Mouse (Mus musculus) limb, embryonic 14.5 days (tissue): Measurements from ENCODE around the gene Gm20388. TPM values are rescaled to one million over a fixed set of nuclear protein-coding genes. Genes with fewer than 3 reads are reported as not detected.

Source experiments
- ATAC-seq: fragments of 200-750 bp; cut with Nextera tagmentation; 2 replicates; pipeline ENCODE4 v1.8.0; 2017; ENCODE audit warnings: low read depth, moderate number of reproducible peaks, moderate TSS enrichment; ENCODE audit not compliant: low FRiP score
- DNase-seq: peaks from one replicate; pipeline ENCODE4 v3.0.0-alpha.2; 2015; ENCODE audit warnings: low spot score
- H3K27ac ChIP-seq: fragments of 300-500 bp; sonication (generic); replicated peaks from 2 replicates; pipeline ENCODE4 v1.5.1; 2014; ENCODE audit warnings: low read depth, mild to moderate bottlenecking, low read length, moderate library complexity, mixed read lengths
- H3K27me3 ChIP-seq: fragments of 300-500 bp; sonication (generic); 2 replicates; pipeline ENCODE4 v1.6.1; 2014; ENCODE audit warnings: low read length, mixed read lengths; ENCODE audit not compliant: control insufficient read depth, insufficient read depth
- H3K36me3 ChIP-seq: fragments of 300-500 bp; sonication (generic); 2 replicates; pipeline ENCODE4 v1.6.1; 2014; ENCODE audit warnings: mild to moderate bottlenecking, low read length, moderate library complexity, mixed read lengths; ENCODE audit not compliant: control insufficient read depth, insufficient read depth
- H3K4me1 ChIP-seq: fragments of 300-500 bp; sonication (generic); 2 replicates; pipeline ENCODE4 v1.6.1; 2014; ENCODE audit warnings: antibody characterized with exemption, low read length, mixed read lengths; ENCODE audit not compliant: control insufficient read depth, insufficient read depth
- H3K4me2 ChIP-seq: fragments of 300-500 bp; sonication (generic); replicated peaks from 2 replicates; pipeline ENCODE4 v1.6.1; 2014; ENCODE audit warnings: low read depth, mild to moderate bottlenecking, low read length, moderate library complexity; ENCODE audit not compliant: severe bottlenecking
- H3K4me3 ChIP-seq: fragments of 300-500 bp; sonication (generic); replicated peaks from 2 replicates; pipeline ENCODE4 v1.5.1; 2014; ENCODE audit warnings: low read length
- H3K9ac ChIP-seq: fragments of 300-500 bp; sonication (generic); 2 replicates; pipeline ENCODE4 v1.6.1; 2014; ENCODE audit warnings: mild to moderate bottlenecking, low read depth, low read length, moderate library complexity; ENCODE audit not compliant: severe bottlenecking
- H3K9me3 ChIP-seq: fragments of 300-500 bp; sonication (generic); 2 replicates; pipeline ENCODE4 v1.6.1; 2016; ENCODE audit warnings: low read length; ENCODE audit not compliant: control insufficient read depth
- POLR2A ChIP-seq: fragments of 200-500 bp; IDR thresholded peaks from 2 replicates; pipeline ENCODE4 v1.8.0; 2012; ENCODE audit warnings: inconsistent platforms, mild to moderate bottlenecking, moderate library complexity, borderline replicate concordance; ENCODE audit not compliant: insufficient read depth, insufficient read length; ENCODE audit errors: extremely low read depth
- WGBS: fragments of 180-500 bp; shearing (Covaris S2); extraction: QIAGEN DNeasy Blood & Tissue Kit; methylation state at CpG from one replicate; pipeline ENCODE4 v1.1.7; 2014; 5-methylcytosine and 5-hydroxymethylcytosine counted together
- polyA plus RNA-seq, 2 experiments: library from polyadenylated mRNA; depleted of rRNA in 1 of 2; stranded (reverse) in 1 of 2; unstranded in 1 of 2; fragments of >200 nt; fragmentation: Nextera tagmentation in 1 of 2; extraction: Ambion mirVana in 1 of 2; gene quantifications; 2 replicates each; pipeline versions ENCODE4 v1.2.1 to v1.2.3; 2012 to 2014

Gene Gm20388
- polyA plus RNA-seq, 2 experiments: 1.9 to 49.9 TPM

DNA sequence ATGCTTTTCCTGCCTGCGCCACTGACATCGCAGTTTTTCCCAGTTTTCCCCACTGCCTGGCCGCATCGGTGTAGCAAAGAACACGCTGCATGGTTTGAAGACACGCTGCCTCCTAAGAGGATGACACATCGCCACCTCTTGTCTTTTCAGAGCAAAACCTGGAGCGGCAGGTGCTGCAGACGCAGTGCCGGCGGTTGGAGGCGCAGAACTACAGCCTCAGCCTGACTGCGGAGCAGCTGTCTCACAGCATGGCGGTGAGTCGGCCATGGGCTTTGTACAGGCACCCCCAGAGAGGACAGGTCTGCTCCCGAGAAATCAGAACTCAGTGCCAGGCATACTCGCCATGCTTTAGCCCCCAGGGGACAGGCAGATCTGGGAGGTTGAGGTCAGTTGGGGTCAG, 667.2 kb downstream of the Gm20388 start:
- Histone ChIP-seq H3K4me3 (no peak overlapping the region), H3K4me2 (no peak overlapping the region), H3K9ac (no peak overlapping the region), H3K9me3 (no peaks in the 10 kb centered on the region), H3K4me1 (peaks cover 5% of the 10 kb centered on the region; the same call in 1 of the 2 replicates), H3K27ac (no peak overlapping the region), H3K27me3 (no peaks in the 10 kb centered on the region), H3K36me3 (peaks cover 94% of the 10 kb centered on the region)
- TF ChIP-seq POLR2A: no peak
- 92% methylated on average over 17 of the region's 17 CpGs for WGBS
- ATAC-seq: no peak
- DNase-seq: no peak

GRCm38 (mm10) chr8:120580336-120581000, 669.8 kb downstream of the Gm20388 start:
- Histone ChIP-seq H3K4me1 (no peaks in the 10 kb centered on the region), H3K27me3 (no peaks in the 10 kb centered on the region), H3K9ac (no peak overlapping the region), H3K4me3 (no peak overlapping the region), H3K9me3 (no peaks in the 10 kb centered on the region), H3K36me3 (peaks cover 76% of the 10 kb centered on the region), H3K27ac (no peak overlapping the region), H3K4me2 (no peak overlapping the region)
- TF ChIP-seq POLR2A: no peak
- DNase-seq (no peak), ATAC-seq (no peak)
- 92% methylated on average over 8 of the region's 8 CpGs for WGBS

DNA sequence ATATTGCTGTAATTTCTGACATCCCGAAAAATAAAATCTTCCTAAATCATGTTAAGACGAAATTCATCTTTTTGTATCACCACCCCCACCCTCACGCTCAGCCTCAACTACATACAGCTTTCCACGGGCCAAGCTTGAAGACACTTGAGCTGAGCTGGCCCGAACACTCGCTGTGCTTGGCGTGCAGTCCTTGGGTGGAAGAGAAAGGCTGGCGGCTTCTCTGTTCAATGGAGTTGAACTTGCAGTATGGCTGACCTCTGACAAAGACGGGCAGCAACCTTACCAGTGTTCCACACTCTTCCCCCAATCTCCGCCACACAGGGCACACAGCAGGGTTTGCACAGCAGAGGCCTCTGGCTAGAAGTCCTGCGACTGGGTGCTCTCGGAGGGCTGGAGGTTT, 670.7 kb downstream of the Gm20388 start:
- TF ChIP-seq POLR2A: no peak
- Histone ChIP-seq H3K4me3 (no peak overlapping the region), H3K27me3 (no peaks in the 10 kb centered on the region), H3K4me2 (no peak overlapping the region), H3K36me3 (peaks cover 72% of the 10 kb centered on the region), H3K9ac (no peak overlapping the region), H3K27ac (no peak overlapping the region), H3K4me1 (no peaks in the 10 kb centered on the region), H3K9me3 (no peaks in the 10 kb centered on the region)
- 89% methylated on average over 12 of the region's 12 CpGs for WGBS
- DNase-seq: no peak
- ATAC-seq: no peak

- no peak for DNase-seq
- 88% methylated on average over 8 of the region's 8 CpGs for WGBS
These were observed 671.2 kb downstream of the Gm20388 start for GRCm38 (mm10) chr8:120581811-120582210.

GRCm38 (mm10) chr8:120585521-120585920, 674.9 kb downstream of the Gm20388 start:
- H3K4me2 ChIP-seq: no peak overlapping the region
- ATAC-seq (no peak), DNase-seq (no peak)
- no peak overlapping the region for H3K9ac ChIP-seq
- WGBS: 86% methylated on average over 10 of the region's 10 CpGs
- peaks cover 5% of the 10 kb centered on the region for H3K4me1 ChIP-seq
- H3K4me3 ChIP-seq: no peak overlapping the region
- no peaks in the 10 kb centered on the region for H3K9me3 ChIP-seq
- TF ChIP-seq POLR2A: no peak
- no peak overlapping the region for H3K27ac ChIP-seq
- H3K27me3 ChIP-seq: no peaks in the 10 kb centered on the region
- peaks cover 34% of the 10 kb centered on the region for H3K36me3 ChIP-seq

More at GRCm38 (mm10) chr8:120581811-120582210, 671.2 kb downstream of the Gm20388 start:
- no peak for ATAC-seq
- TF ChIP-seq POLR2A: no peak
- Histone ChIP-seq H3K4me2 (no peak overlapping the region), H3K4me1 (no peaks in the 10 kb centered on the region), H3K27me3 (no peaks in the 10 kb centered on the region), H3K9me3 (no peaks in the 10 kb centered on the region), H3K9ac (no peak overlapping the region), H3K4me3 (no peak overlapping the region), H3K27ac (no peak overlapping the region), H3K36me3 (peaks cover 67% of the 10 kb centered on the region)
